Mouse (Mus musculus): ENCODE measurements around the gene Ppp1r1c. TPM values are rescaled to one million over a fixed set of nuclear protein-coding genes. Genes with fewer than 3 reads are reported as not detected.

Gene Ppp1r1c
- polyA plus RNA-seq, 1 experiment = not detected

GRCm38 (mm10) chr2:79690838-79691237 is 16.7 kb upstream of the Ppp1r1c start:
- no peak overlapping the region for H3K4me3 ChIP-seq (replicated peaks; ENCODE audit: extremely low read depth, low read depth, low read length)
- TF ChIP-seq CTCF (IDR thresholded peaks at IDR 0.05; ENCODE audit: insufficient read depth, low read length) (no peak), POLR2A (IDR thresholded peaks at IDR 0.05; ENCODE audit: borderline replicate concordance, extremely low read depth, low read depth, low read length) (no peak)
- DNase-seq = no peak
- no peaks in the 10 kb centered on the region for H3K4me1 ChIP-seq (ENCODE audit: control insufficient read depth, insufficient read depth, low read length)
- 34% methylated on average over 3 of the region's 3 CpGs for WGBS

GRCm38 (mm10) chr2:79695190-79695589 is 12.4 kb upstream of the Ppp1r1c start:
- no peak for DNase-seq
- 91% methylated on average over 4 of the region's 4 CpGs for WGBS
- Histone ChIP-seq H3K4me1 (ENCODE audit: control insufficient read depth, insufficient read depth, low read length) (no peaks in the 10 kb centered on the region), H3K4me3 (replicated peaks; ENCODE audit: extremely low read depth, low read depth, low read length) (no peak overlapping the region)
- TF ChIP-seq CTCF (IDR thresholded peaks at IDR 0.05; ENCODE audit: insufficient read depth, low read length) (no peak), POLR2A (IDR thresholded peaks at IDR 0.05; ENCODE audit: borderline replicate concordance, extremely low read depth, low read depth, low read length) (no peak)

- no peak for TF ChIP-seq CTCF (IDR thresholded peaks at IDR 0.05; ENCODE audit: insufficient read depth, low read length)
- TF ChIP-seq POLR2A (IDR thresholded peaks at IDR 0.05; ENCODE audit: borderline replicate concordance, extremely low read depth, low read depth, low read length) = no peak
- no peaks in the 10 kb centered on the region for H3K4me1 ChIP-seq (ENCODE audit: control insufficient read depth, insufficient read depth, low read length)
- H3K4me3 ChIP-seq (replicated peaks; ENCODE audit: extremely low read depth, low read depth, low read length) = no peak overlapping the region
- WGBS = 62% methylated on average over 12 of the region's 12 CpGs
- no peak for DNase-seq
Observed at GRCm38 (mm10) chr2:79695939-79696338, 11.6 kb upstream of the Ppp1r1c start.

- no peak overlapping the region for H3K4me3 ChIP-seq (replicated peaks; ENCODE audit: extremely low read depth, low read depth, low read length)
- DNase-seq = no peak
- 72% methylated on average over 10 of the region's 10 CpGs for WGBS
Observed at GRCm38 (mm10) chr2:79696478-79697230, 10.9 kb upstream of the Ppp1r1c start.

GRCm38 (mm10) chr2:79698166-79698565 is 9.4 kb upstream of the Ppp1r1c start:
- H3K4me1 ChIP-seq (ENCODE audit: control insufficient read depth, insufficient read depth, low read length) = no peaks in the 10 kb centered on the region
- DNase-seq = no peak
- WGBS = 41% methylated on average over 2 of the region's 2 CpGs

More at GRCm38 (mm10) chr2:79696478-79697230, 10.9 kb upstream of the Ppp1r1c start:
- no peaks in the 10 kb centered on the region for H3K4me1 ChIP-seq (ENCODE audit: control insufficient read depth, insufficient read depth, low read length)
- TF ChIP-seq CTCF (IDR thresholded peaks at IDR 0.05; ENCODE audit: insufficient read depth, low read length) = no peak
- TF ChIP-seq POLR2A (IDR thresholded peaks at IDR 0.05; ENCODE audit: borderline replicate concordance, extremely low read depth, low read depth, low read length) = no peak

GRCm38 (mm10) chr2:79704773-79705172 is 2.8 kb upstream of the Ppp1r1c start:
- no peak overlapping the region for H3K4me3 ChIP-seq (replicated peaks; ENCODE audit: extremely low read depth, low read depth, low read length)
- H3K4me1 ChIP-seq (ENCODE audit: control insufficient read depth, insufficient read depth, low read length) = no peaks in the 10 kb centered on the region
- TF ChIP-seq CTCF (IDR thresholded peaks at IDR 0.05; ENCODE audit: insufficient read depth, low read length) (no peak), POLR2A (IDR thresholded peaks at IDR 0.05; ENCODE audit: borderline replicate concordance, extremely low read depth, low read depth, low read length) (no peak)
- DNase-seq = no peak
- 64% methylated on average over 2 of the region's 2 CpGs for WGBS

More at GRCm38 (mm10) chr2:79698166-79698565, 9.4 kb upstream of the Ppp1r1c start:
- H3K4me3 ChIP-seq (replicated peaks; ENCODE audit: extremely low read depth, low read depth, low read length) = no peak overlapping the region
- TF ChIP-seq CTCF (IDR thresholded peaks at IDR 0.05; ENCODE audit: insufficient read depth, low read length) (no peak), POLR2A (IDR thresholded peaks at IDR 0.05; ENCODE audit: borderline replicate concordance, extremely low read depth, low read depth, low read length) (no peak)

GRCm38 (mm10) chr2:79713662-79714091 is 6.1 kb downstream of the Ppp1r1c start:
- WGBS = 32% methylated on average over 3 of the region's 3 CpGs
- Histone ChIP-seq H3K4me3 (replicated peaks; ENCODE audit: extremely low read depth, low read depth, low read length) (no peak overlapping the region), H3K4me1 (ENCODE audit: control insufficient read depth, insufficient read depth, low read length) (no peaks in the 10 kb centered on the region)
- no peak for TF ChIP-seq POLR2A (IDR thresholded peaks at IDR 0.05; ENCODE audit: borderline replicate concordance, extremely low read depth, low read depth, low read length)
- TF ChIP-seq CTCF (IDR thresholded peaks at IDR 0.05; ENCODE audit: insufficient read depth, low read length) = no peak
- no peak for DNase-seq

GRCm38 (mm10) chr2:79714745-79715144 is 7.2 kb downstream of the Ppp1r1c start:
- TF ChIP-seq CTCF (IDR thresholded peaks at IDR 0.05; ENCODE audit: insufficient read depth, low read length) = no peak
- no peak for TF ChIP-seq POLR2A (IDR thresholded peaks at IDR 0.05; ENCODE audit: borderline replicate concordance, extremely low read depth, low read depth, low read length)
- 92% methylated on average over 6 of the region's 6 CpGs for WGBS

GRCm38 (mm10) chr2:79715925-79716324 is 8.3 kb downstream of the Ppp1r1c start:
- 73% methylated on average over 2 of the region's 2 CpGs for WGBS
- H3K4me1 ChIP-seq (ENCODE audit: control insufficient read depth, insufficient read depth, low read length) = no peaks in the 10 kb centered on the region
- H3K4me3 ChIP-seq (replicated peaks; ENCODE audit: extremely low read depth, low read depth, low read length) = no peak overlapping the region
- DNase-seq = no peak
- TF ChIP-seq POLR2A (IDR thresholded peaks at IDR 0.05; ENCODE audit: borderline replicate concordance, extremely low read depth, low read depth, low read length) = no peak
- TF ChIP-seq CTCF (IDR thresholded peaks at IDR 0.05; ENCODE audit: insufficient read depth, low read length) = no peak

More at GRCm38 (mm10) chr2:79714745-79715144, 7.2 kb downstream of the Ppp1r1c start:
- Histone ChIP-seq H3K4me3 (replicated peaks; ENCODE audit: extremely low read depth, low read depth, low read length) (no peak overlapping the region), H3K4me1 (ENCODE audit: control insufficient read depth, insufficient read depth, low read length) (no peaks in the 10 kb centered on the region)
- DNase-seq = no peak

GRCm38 (mm10) chr2:79717846-79718245 is 10.3 kb downstream of the Ppp1r1c start:
- no peak overlapping the region for H3K4me3 ChIP-seq (replicated peaks; ENCODE audit: extremely low read depth, low read depth, low read length)
- H3K4me1 ChIP-seq (ENCODE audit: control insufficient read depth, insufficient read depth, low read length) = no peaks in the 10 kb centered on the region
- no peak for TF ChIP-seq POLR2A (IDR thresholded peaks at IDR 0.05; ENCODE audit: borderline replicate concordance, extremely low read depth, low read depth, low read length)
- no peak for TF ChIP-seq CTCF (IDR thresholded peaks at IDR 0.05; ENCODE audit: insufficient read depth, low read length)
- DNase-seq = no peak

Data from lung, adult 2 months (tissue).